Mouse (Mus musculus) liver, adult 2 months (tissue): ENCODE data around the gene Ahsg.

Experiments
- CTCF ChIP-seq: fragments of 200-500 bp; IDR thresholded peaks from 2 replicates; pipeline ENCODE4 v1.5.1; 2011; ENCODE audit warnings: low read depth, low read length, control low read depth
- POLR2A ChIP-seq: fragments of 200-500 bp; IDR thresholded peaks from 2 replicates; pipeline ENCODE4 v1.6.1; 2011; ENCODE audit warnings: low read length, control low read depth; ENCODE audit not compliant: insufficient read depth; ENCODE audit errors: extremely low read depth

DNA sequence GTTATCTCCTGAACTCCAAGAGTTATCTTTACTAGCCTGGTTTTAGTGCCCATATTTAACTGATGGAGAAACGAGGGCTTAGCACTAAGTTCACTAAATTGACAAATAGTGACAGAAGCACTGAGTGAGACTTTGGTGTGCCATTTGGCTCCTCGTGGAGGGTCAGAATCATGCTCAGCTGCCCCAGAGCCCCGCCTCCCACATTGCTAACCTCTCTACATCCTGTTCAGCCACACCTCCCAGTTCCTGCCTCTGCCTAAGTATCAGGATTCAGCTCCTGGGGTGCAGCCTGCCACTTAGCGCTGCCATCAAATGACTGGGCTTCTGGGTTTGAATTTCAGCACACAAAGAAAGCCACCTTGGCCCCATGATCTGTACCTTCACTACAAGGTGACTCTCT lies 5.7 kb upstream of the Ahsg start:
- TF ChIP-seq POLR2A (0 out of 2 replicates have a peak, but pooled peaks have one; percentile 17), CTCF (no peak)
